Mouse (Mus musculus) CH12.LX (cell line): ENCODE results near the gene Terb1. TPM values are rescaled to one million over a fixed set of nuclear protein-coding genes. Genes with fewer than 3 reads are reported as not detected.

Experiments used
- DNase-seq: peaks from one replicate; pipeline ENCODE4 v3.0.0-alpha.2; 2013; ENCODE audit errors: extremely low read depth
- H3K27ac ChIP-seq: 2 replicates; pipeline ENCODE4 v1.5.1; 2012; ENCODE audit warnings: low read depth, mild to moderate bottlenecking, control low read depth, moderate library complexity; ENCODE audit not compliant: insufficient read depth
- H3K27me3 ChIP-seq: replicated peaks from 2 replicates; pipeline ENCODE3; 2012; ENCODE audit warnings: inconsistent platforms
- H3K36me3 ChIP-seq, 2 experiments: replicated peaks in 1 of 2; 2 replicates each; pipeline versions ENCODE3 to v1.6.1; 2012; ENCODE audit warnings: inconsistent platforms in 1 of 2, low read length in 1 of 2, mild to moderate bottlenecking in 1 of 2, mixed read lengths in 1 of 2, moderate library complexity in 1 of 2; ENCODE audit not compliant: control insufficient read depth in 1 of 2, insufficient read depth in 1 of 2
- H3K4me1 ChIP-seq, 2 experiments: 2 replicates each; pipeline ENCODE4 v1.6.1; 2012; ENCODE audit warnings: inconsistent platforms in 1 of 2, moderate library complexity in 1 of 2; ENCODE audit not compliant: insufficient read depth in 2 of 2, control insufficient read depth in 1 of 2
- H3K4me2 ChIP-seq: 2 replicates; pipeline ENCODE4 v1.6.1; 2012; ENCODE audit warnings: low read depth, mild to moderate bottlenecking, control low read depth; ENCODE audit not compliant: poor library complexity, insufficient read depth, severe bottlenecking
- H3K4me3 ChIP-seq, 3 experiments: fragments of 150-350 bp in 1 of 3; sonication (generic) in 1 of 3; replicated peaks in 1 of 3; 2 replicates each; pipeline versions ENCODE3 to v1.5.1; 2011 to 2012; ENCODE audit warnings: low read depth in 2 of 3, low read length in 2 of 3, mild to moderate bottlenecking in 2 of 3, moderate library complexity in 2 of 3, control low read depth in 1 of 3, improper control_type of control experiment in 1 of 3, inconsistent platforms in 1 of 3, mixed read lengths in 1 of 3; ENCODE audit not compliant: poor library complexity in 1 of 3
- H3K79me2 ChIP-seq: replicated peaks from 2 replicates; pipeline ENCODE4 v1.6.1; 2012; ENCODE audit warnings: mild to moderate bottlenecking, moderate library complexity; ENCODE audit not compliant: control insufficient read depth, poor library complexity, insufficient read depth, severe bottlenecking; ENCODE audit errors: extremely low read depth
- H3K9ac ChIP-seq: 2 replicates; pipeline ENCODE4 v1.6.1; 2012; ENCODE audit warnings: low read depth, mild to moderate bottlenecking, control low read depth, moderate library complexity; ENCODE audit not compliant: insufficient read depth
- H3K9me3 ChIP-seq: replicated peaks from 2 replicates; pipeline ENCODE3; 2012; ENCODE audit warnings: low read length, inconsistent platforms, mixed read lengths
- CHD1 ChIP-seq: IDR thresholded peaks from 2 replicates; pipeline ENCODE4 v1.6.1; 2012; ENCODE audit warnings: low read depth, low read length, improper control_type of control experiment, inconsistent platforms
- CHD2 ChIP-seq: IDR thresholded peaks from 2 replicates; pipeline ENCODE4 v1.6.1; 2011; ENCODE audit warnings: low read length, improper control_type of control experiment
- CTCF ChIP-seq, 2 experiments: IDR thresholded peaks in 1 of 2; conservative IDR thresholded peaks in 1 of 2; 2 replicates each; pipeline ENCODE4 v1.5.1; 2011 to 2012; ENCODE audit warnings: low read depth in 2 of 2, low read length in 2 of 2, improper control_type of control experiment in 1 of 2, inconsistent platforms in 1 of 2, mild to moderate bottlenecking in 1 of 2, moderate library complexity in 1 of 2
- E2F4 ChIP-seq: IDR thresholded peaks from 2 replicates; pipeline ENCODE4 v1.6.1; 2011; ENCODE audit warnings: low read depth, low read length, improper control_type of control experiment; ENCODE audit not compliant: insufficient replicate concordance
- ELF1 ChIP-seq: IDR thresholded peaks from 2 replicates; pipeline ENCODE4 v1.6.1; 2014; ENCODE audit warnings: low read depth, mild to moderate bottlenecking, inconsistent platforms, low read length, improper control_type of control experiment
- EP300 ChIP-seq: IDR thresholded peaks from 2 replicates; pipeline ENCODE4 v1.6.1; 2011; ENCODE audit warnings: low read length, improper control_type of control experiment
- HCFC1 ChIP-seq: IDR thresholded peaks from 2 replicates; pipeline ENCODE4 v1.6.1; 2012; ENCODE audit warnings: low read depth, mild to moderate bottlenecking, inconsistent platforms, low read length, improper control_type of control experiment
- IRF4 ChIP-seq: IDR thresholded peaks from 2 replicates; pipeline ENCODE4 v1.6.1; 2014; ENCODE audit warnings: low read depth, mild to moderate bottlenecking, inconsistent platforms, low read length, improper control_type of control experiment
- JUN ChIP-seq: IDR thresholded peaks from 2 replicates; pipeline ENCODE4 v1.6.1; 2011; ENCODE audit warnings: low read depth, mild to moderate bottlenecking, low read length, improper control_type of control experiment, moderate library complexity; ENCODE audit not compliant: insufficient read depth
- KAT2A ChIP-seq: IDR thresholded peaks from 2 replicates; pipeline ENCODE4 v1.6.1; 2012; ENCODE audit warnings: low read length, improper control_type of control experiment, inconsistent platforms; ENCODE audit not compliant: insufficient replicate concordance
- MAX ChIP-seq: IDR thresholded peaks from 2 replicates; pipeline ENCODE4 v1.6.1; 2011; ENCODE audit warnings: low read length, improper control_type of control experiment
- MEF2A ChIP-seq: IDR thresholded peaks from 2 replicates; pipeline ENCODE4 v1.6.1; 2014; ENCODE audit warnings: low read depth, mild to moderate bottlenecking, inconsistent platforms, low read length, improper control_type of control experiment, borderline replicate concordance
- MXI1 ChIP-seq: IDR thresholded peaks from 2 replicates; pipeline ENCODE4 v1.6.1; 2011; ENCODE audit warnings: mild to moderate bottlenecking, low read depth, low read length, improper control_type of control experiment
- MYC ChIP-seq: IDR thresholded peaks from 2 replicates; pipeline ENCODE4 v1.6.1; 2011; ENCODE audit warnings: low read depth, mild to moderate bottlenecking, improper control_type of control experiment, low read length
- PAX5 ChIP-seq: IDR thresholded peaks from 2 replicates; pipeline ENCODE4 v1.6.1; 2012; ENCODE audit warnings: low read length, inconsistent platforms, mixed read lengths
- POLR2A ChIP-seq: IDR thresholded peaks from 2 replicates; pipeline ENCODE4 v1.6.1; 2011; ENCODE audit warnings: low read depth, mild to moderate bottlenecking, improper control_type of control experiment, low read length
- POLR2AphosphoS2 ChIP-seq: IDR thresholded peaks from 2 replicates; pipeline ENCODE4 v1.6.1; 2011; ENCODE audit warnings: low read depth, low read length, improper control_type of control experiment
- RAD21 ChIP-seq: IDR thresholded peaks from 2 replicates; pipeline ENCODE4 v1.6.1; 2011; ENCODE audit warnings: low read depth, mild to moderate bottlenecking, low read length, improper control_type of control experiment, moderate library complexity
- SIN3A ChIP-seq: IDR thresholded peaks from 2 replicates; pipeline ENCODE4 v1.6.1; 2012; ENCODE audit warnings: low read length, improper control_type of control experiment, inconsistent platforms
- SMC3 ChIP-seq: IDR thresholded peaks from 2 replicates; pipeline ENCODE4 v1.6.1; 2011; ENCODE audit warnings: low read depth, low read length, improper control_type of control experiment
- TCF12 ChIP-seq: IDR thresholded peaks from 2 replicates; pipeline ENCODE4 v1.6.1; 2014; ENCODE audit warnings: low read depth, mild to moderate bottlenecking, inconsistent platforms, low read length, improper control_type of control experiment
- UBTF ChIP-seq: IDR thresholded peaks from 2 replicates; pipeline ENCODE4 v1.6.1; 2012; ENCODE audit warnings: low read depth, mild to moderate bottlenecking, inconsistent platforms, low read length, improper control_type of control experiment, moderate library complexity
- USF2 ChIP-seq: conservative IDR thresholded peaks from 2 replicates; pipeline ENCODE4 v1.6.1; 2011; ENCODE audit warnings: low read depth, low read length, improper control_type of control experiment
- ZC3H11A ChIP-seq: IDR thresholded peaks from 2 replicates; pipeline ENCODE4 v1.6.1; 2012; ENCODE audit warnings: low read depth, mild to moderate bottlenecking, inconsistent platforms, low read length, improper control_type of control experiment
- ZMIZ1 ChIP-seq: IDR thresholded peaks from 2 replicates; pipeline ENCODE4 v1.6.1; 2012; ENCODE audit warnings: low read depth, mild to moderate bottlenecking, inconsistent platforms, low read length, improper control_type of control experiment
- ZNF384 ChIP-seq: IDR thresholded peaks from 2 replicates; pipeline ENCODE4 v1.6.1; 2012; ENCODE audit warnings: low read depth, low read length, improper control_type of control experiment, inconsistent platforms
- dilution Hi-C: fragments of 300-500 bp; cut with MboI; formaldehyde crosslinking; loops from 2 replicates; pipeline ENCODE4 v1.14.3; 2020; ENCODE audit warnings: low sequenced_read_pairs; ENCODE audit not compliant: extremely low pct_unique_long_range_greater_than_20kb, extremely low pct_ligation_motif_present
- in situ Hi-C: fragments of 300-500 bp; cut with MboI; formaldehyde crosslinking; loops from 3 replicates; pipeline ENCODE4 v1.14.3; 2019; ENCODE audit warnings: low sequenced_read_pairs, low pct_ligation_motif_present, low pct_unique_long_range_greater_than_20kb, mixed read lengths
- polyA plus RNA-seq: library from polyadenylated mRNA; unstranded; fragments of >175 nt; gene quantifications from 2 replicates; pipeline ENCODE4 v1.2.1, GENCODE M21; 2012; ENCODE audit warnings: low read depth; ENCODE audit not compliant: insufficient read length
- total RNA-seq, 2 experiments: library from RNA; depleted of rRNA; stranded (reverse); fragments of 300-350 nt in 1 of 2; fragments of >200 nt in 1 of 2; gene quantifications; 2 replicates each; pipeline ENCODE4 v1.2.3; 2012 to 2014

Gene Terb1
- total and polyA plus RNA-seq, 3 experiments: not detected

GRCm38 (mm10) chr8:104533971-104534778, 24.5 kb upstream of the Terb1 start, which contains the start of the genes Nae1 and Car7 (continued):
- peak; percentile 69 for TF ChIP-seq MXI1
- TF ChIP-seq MAX: no peak
- TF ChIP-seq CTCF (conservative IDR thresholded peaks at IDR 0.05 in 1 of 2, IDR thresholded peaks at IDR 0.05 in 1 of 2; ENCODE audit: low read depth in 2 of 2, low read length in 2 of 2): peak; percentile 65 to 96
- TF ChIP-seq SMC3: peak; percentile 38
- TF ChIP-seq KAT2A: no peak
- 0 out of 2 replicates have a peak, but pooled peaks have one; percentile 19 for TF ChIP-seq ELF1
- TF ChIP-seq E2F4: no peak
- TF ChIP-seq RAD21: peak; percentile 40
- TF ChIP-seq UBTF: peak; percentile 86; the same call in 1 of the 2 replicates
- peak; percentile 68 for TF ChIP-seq ZMIZ1
- peak; percentile 91 for TF ChIP-seq POLR2A

GRCm38 (mm10) chr8:104533551-104533950, 23.8 kb upstream of the Terb1 start:
- Histone ChIP-seq H3K4me1 (peaks cover 4 to 21% of the 10 kb centered on the region in 2 experiments; a peak in 3 of 4 replicates), H3K36me3 (peaks cover 11 to 18% of the 10 kb centered on the region in 2 experiments), H3K9me3 (no peaks in the 10 kb centered on the region), H3K4me3 (peak overlapping the region; percentile 85 to 95 (median 88)), H3K9ac (peak overlapping the region; percentile 82), H3K4me2 (peak overlapping the region; percentile 72), H3K27me3 (no peaks in the 10 kb centered on the region), H3K27ac (no peak overlapping the region), H3K79me2 (no peaks in the 10 kb centered on the region; the same call in 1 of the 2 replicates)
- TF ChIP-seq CHD1 (no peak), ZNF384 (peak; percentile 57)
- no peak for DNase-seq
- in situ Hi-C loops (loop anchor here (25.0 kb wide), 1 partner anchor 171 kb away; no protein-coding TSS in a partner anchor), dilution Hi-C loops (no loop called here)

GRCm38 (mm10) chr8:104529671-104530070, 20.0 kb upstream of the Terb1 start:
- in situ Hi-C loops: loop anchor here (25.0 kb wide), 1 partner anchor 167 kb away; no protein-coding TSS in a partner anchor
- no peak overlapping the region for H3K9ac ChIP-seq

More at GRCm38 (mm10) chr8:104529671-104530070, 20.0 kb upstream of the Terb1 start:
- H3K4me2 ChIP-seq: no peak overlapping the region
- no peaks in the 10 kb centered on the region for H3K9me3 ChIP-seq
- no peak overlapping the region for H3K4me3 ChIP-seq
- no peak for TF ChIP-seq PAX5
- no peak for TF ChIP-seq CHD2
- no peak for TF ChIP-seq MXI1
- TF ChIP-seq POLR2A: no peak
- TF ChIP-seq USF2: no peak
- no peak for TF ChIP-seq ZC3H11A
- TF ChIP-seq CHD1: no peak
- TF ChIP-seq EP300: no peak
- no peak for TF ChIP-seq TCF12
- no peak for TF ChIP-seq CTCF (conservative IDR thresholded peaks at IDR 0.05 in 1 of 2, IDR thresholded peaks at IDR 0.05 in 1 of 2; ENCODE audit: low read depth in 2 of 2, low read length in 2 of 2)
- no peak for TF ChIP-seq MEF2A
- no peak for TF ChIP-seq POLR2AphosphoS2
- TF ChIP-seq UBTF: no peak
- TF ChIP-seq SIN3A: no peak
- TF ChIP-seq HCFC1: no peak
- TF ChIP-seq JUN: no peak
- no peak for TF ChIP-seq RAD21
- no peak for TF ChIP-seq MYC
- TF ChIP-seq IRF4: no peak
- TF ChIP-seq, all 38 proteins: peak for 0
- Histone ChIP-seq H3K79me2 (no peaks in the 10 kb centered on the region; the same call in 1 of the 2 replicates), H3K27me3 (no peaks in the 10 kb centered on the region), H3K4me1 (peaks cover 4 to 20% of the 10 kb centered on the region in 2 experiments; a peak in 3 of 4 replicates), H3K27ac (no peak overlapping the region), H3K36me3 (peaks cover 27 to 48% of the 10 kb centered on the region in 2 experiments)
- DNase-seq: no peak
- dilution Hi-C loops: no loop called here
